Mouse (Mus musculus): ENCODE measurements around the gene H2-Eb1. TPM values are rescaled to one million over a fixed set of nuclear protein-coding genes. Genes with fewer than 3 reads are reported as not detected.

Gene H2-Eb1
- 24.1 and 25.1 TPM in 2 replicates for polyA plus RNA-seq (2015; fragmentation: Nextera tagmentation; extraction: Ambion mirVana)

DNA sequence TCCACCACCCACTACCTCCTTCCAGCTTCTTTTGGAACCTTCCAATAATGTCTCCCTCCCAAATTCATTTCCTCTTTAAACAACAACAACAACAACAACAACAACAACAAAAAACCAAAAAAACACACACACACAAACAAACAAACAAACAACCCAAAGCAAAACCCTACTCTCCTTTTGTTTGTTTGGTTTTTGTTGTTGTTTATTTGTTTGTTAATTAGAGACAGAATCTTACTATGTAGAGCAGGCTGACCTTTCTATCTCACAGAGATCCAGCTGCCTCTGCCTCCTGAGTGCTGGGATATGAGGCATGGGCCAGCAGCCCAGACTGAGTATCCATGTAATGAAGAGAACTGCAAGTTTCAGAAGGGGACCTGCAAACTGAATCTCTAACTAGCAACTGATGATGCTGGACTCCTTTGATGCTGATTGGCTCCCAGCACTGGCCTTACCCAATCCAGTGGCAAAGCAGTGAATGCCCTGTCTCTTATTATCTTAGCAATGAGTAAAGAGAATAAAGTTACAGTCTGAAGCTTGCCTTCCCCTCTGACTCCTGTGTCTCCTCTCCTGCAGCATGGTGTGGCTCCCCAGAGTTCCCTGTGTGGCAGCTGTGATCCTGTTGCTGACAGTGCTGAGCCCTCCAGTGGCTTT is at the start of gene H2-Eb1:
TSS of gene H2-Eb1 (plus strand) at position 488 of the 651 bp plus-strand sequence.
- no peak for TF ChIP-seq CTCF (IDR thresholded peaks at IDR 0.05; ENCODE audit: low read depth)
- no peak within 1 kb of the TSS for H3K27ac ChIP-seq (ENCODE audit: low read depth, low read length)
- no peaks in the 10 kb centered on the region for H3K36me3 ChIP-seq (ENCODE audit: control insufficient read depth, insufficient read depth)
- H3K27me3 ChIP-seq (replicated peaks; ENCODE audit: control insufficient read depth, insufficient read depth, low read length), result no peaks in the 10 kb centered on the region; the same call in 1 of the 2 replicates
- H3K9me3 ChIP-seq (ENCODE audit: control insufficient read depth), result no peaks in the 10 kb centered on the region
- H3K9ac ChIP-seq (ENCODE audit: low read depth, low read length), result no peak within 1 kb of the TSS
- H3K4me2 ChIP-seq (replicated peaks; ENCODE audit: low read depth), result no peak within 1 kb of the TSS
- no peak within 1 kb of the TSS for H3K4me3 ChIP-seq (ENCODE audit: low read depth, low read length)
- ATAC-seq, result no peak
- no peaks in the 10 kb centered on the region for H3K4me1 ChIP-seq (replicated peaks; ENCODE audit: control insufficient read depth, insufficient read depth, low read length)

DNA sequence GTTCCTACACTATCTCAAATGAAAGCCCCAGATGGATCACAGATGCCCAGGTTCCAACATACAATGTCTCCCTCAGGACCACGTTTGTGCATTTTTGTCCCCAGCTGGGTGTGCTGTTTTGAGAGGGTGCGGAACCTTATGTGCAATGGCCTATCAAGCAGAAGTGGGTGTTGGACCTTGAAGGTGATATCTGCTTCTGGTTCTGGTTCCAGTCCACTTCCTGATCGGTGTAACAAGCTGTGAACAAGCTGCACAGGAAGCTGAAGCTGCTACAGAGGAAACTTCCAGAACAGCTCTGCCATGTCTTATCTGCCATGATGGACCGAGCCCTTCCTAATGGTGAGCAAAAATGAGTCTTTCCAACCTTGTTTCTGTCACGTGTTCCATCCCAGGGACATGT is 49.2 kb upstream of the H2-Eb1 start:
- H3K36me3 ChIP-seq (ENCODE audit: control insufficient read depth, insufficient read depth), result no peaks in the 10 kb centered on the region
- no peak for TF ChIP-seq CTCF (IDR thresholded peaks at IDR 0.05; ENCODE audit: low read depth)
- no peak overlapping the region for H3K4me2 ChIP-seq (replicated peaks; ENCODE audit: low read depth)
- WGBS, result 77% methylated on average over 5 of the region's 5 CpGs
- H3K4me1 ChIP-seq (replicated peaks; ENCODE audit: control insufficient read depth, insufficient read depth, low read length), result no peaks in the 10 kb centered on the region
- no peak overlapping the region for H3K4me3 ChIP-seq (ENCODE audit: low read depth, low read length)
- no peaks in the 10 kb centered on the region for H3K9me3 ChIP-seq (ENCODE audit: control insufficient read depth)
- ATAC-seq, result no peak
- no peak overlapping the region for H3K27ac ChIP-seq (ENCODE audit: low read depth, low read length)
- no peak overlapping the region for H3K9ac ChIP-seq (ENCODE audit: low read depth, low read length)
- peaks cover 18% of the 10 kb centered on the region; the same call in 1 of the 2 replicates for H3K27me3 ChIP-seq (replicated peaks; ENCODE audit: control insufficient read depth, insufficient read depth, low read length)

- 73% methylated on average over 11 of the region's 11 CpGs for WGBS
- H3K4me3 ChIP-seq (ENCODE audit: low read depth, low read length), result no peak within 1 kb of the TSS
- no peak for ATAC-seq
Measured at GRCm38 (mm10) chr17:34257594-34258375, 47.9 kb upstream of the H2-Eb1 start, which contains the start of gene H2-Ab1. Gene H2-Ab1 (plus strand): TSS chr17:34257689.

DNA sequence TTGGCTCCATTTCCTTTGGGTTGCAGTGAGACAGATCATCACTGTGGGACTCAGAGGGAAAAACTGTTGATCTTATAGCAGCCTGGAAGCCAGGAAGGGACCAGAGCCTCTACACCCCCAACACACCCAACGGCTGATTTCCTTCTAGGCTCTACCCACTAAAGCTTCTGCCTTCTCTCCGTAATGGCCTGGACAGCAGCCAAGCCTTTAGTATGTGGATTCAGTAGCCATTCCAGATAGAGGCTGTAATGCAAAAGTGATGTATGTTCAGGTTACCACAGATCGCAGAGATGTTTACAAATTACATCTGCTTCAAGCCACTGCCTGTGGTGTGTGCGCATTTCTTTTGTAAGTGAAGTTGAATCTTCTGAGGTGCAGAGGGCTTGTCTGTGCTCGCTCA is 45.1 kb upstream of the H2-Eb1 start:
- Histone ChIP-seq H3K9ac (ENCODE audit: low read depth, low read length) (no peak overlapping the region), H3K9me3 (ENCODE audit: control insufficient read depth) (no peaks in the 10 kb centered on the region), H3K4me3 (ENCODE audit: low read depth, low read length) (no peak overlapping the region), H3K27me3 (replicated peaks; ENCODE audit: control insufficient read depth, insufficient read depth, low read length) (peaks cover 38% of the 10 kb centered on the region), H3K4me2 (replicated peaks; ENCODE audit: low read depth) (no peak overlapping the region), H3K27ac (ENCODE audit: low read depth, low read length) (no peak overlapping the region), H3K36me3 (ENCODE audit: control insufficient read depth, insufficient read depth) (no peaks in the 10 kb centered on the region), H3K4me1 (replicated peaks; ENCODE audit: control insufficient read depth, insufficient read depth, low read length) (peaks cover 3% of the 10 kb centered on the region; the same call in 1 of the 2 replicates)
- no peak for TF ChIP-seq CTCF (IDR thresholded peaks at IDR 0.05; ENCODE audit: low read depth)
- WGBS, result 55% methylated on average over 5 of the region's 5 CpGs
- ATAC-seq, result no peak

More at GRCm38 (mm10) chr17:34257594-34258375, 47.9 kb upstream of the H2-Eb1 start, which contains the start of gene H2-Ab1:
- Histone ChIP-seq H3K4me1 (replicated peaks; ENCODE audit: control insufficient read depth, insufficient read depth, low read length) (no peaks in the 10 kb centered on the region), H3K27ac (ENCODE audit: low read depth, low read length) (no peak within 1 kb of the TSS), H3K36me3 (ENCODE audit: control insufficient read depth, insufficient read depth) (no peaks in the 10 kb centered on the region), H3K4me2 (replicated peaks; ENCODE audit: low read depth) (no peak within 1 kb of the TSS), H3K9ac (ENCODE audit: low read depth, low read length) (no peak within 1 kb of the TSS), H3K27me3 (replicated peaks; ENCODE audit: control insufficient read depth, insufficient read depth, low read length) (peaks cover 18% of the 10 kb centered on the region; the same call in 1 of the 2 replicates), H3K9me3 (ENCODE audit: control insufficient read depth) (no peaks in the 10 kb centered on the region)
- TF ChIP-seq CTCF (IDR thresholded peaks at IDR 0.05; ENCODE audit: low read depth), result no peak

GRCm38 (mm10) chr17:34261502-34261901 is 44.2 kb upstream of the H2-Eb1 start:
- Histone ChIP-seq H3K4me1 (replicated peaks; ENCODE audit: control insufficient read depth, insufficient read depth, low read length) (peaks cover 3% of the 10 kb centered on the region; the same call in 1 of the 2 replicates), H3K9ac (ENCODE audit: low read depth, low read length) (no peak overlapping the region), H3K27me3 (replicated peaks; ENCODE audit: control insufficient read depth, insufficient read depth, low read length) (peaks cover 37% of the 10 kb centered on the region), H3K4me3 (ENCODE audit: low read depth, low read length) (no peak overlapping the region), H3K4me2 (replicated peaks; ENCODE audit: low read depth) (no peak overlapping the region), H3K9me3 (ENCODE audit: control insufficient read depth) (no peaks in the 10 kb centered on the region), H3K27ac (ENCODE audit: low read depth, low read length) (no peak overlapping the region), H3K36me3 (ENCODE audit: control insufficient read depth, insufficient read depth) (no peaks in the 10 kb centered on the region)
- WGBS, result 27% methylated on average over 4 of the region's 4 CpGs
- TF ChIP-seq CTCF (IDR thresholded peaks at IDR 0.05; ENCODE audit: low read depth), result no peak
- 0 out of 2 replicates have a peak, but pooled peaks have one; percentile 29 for ATAC-seq

DNA sequence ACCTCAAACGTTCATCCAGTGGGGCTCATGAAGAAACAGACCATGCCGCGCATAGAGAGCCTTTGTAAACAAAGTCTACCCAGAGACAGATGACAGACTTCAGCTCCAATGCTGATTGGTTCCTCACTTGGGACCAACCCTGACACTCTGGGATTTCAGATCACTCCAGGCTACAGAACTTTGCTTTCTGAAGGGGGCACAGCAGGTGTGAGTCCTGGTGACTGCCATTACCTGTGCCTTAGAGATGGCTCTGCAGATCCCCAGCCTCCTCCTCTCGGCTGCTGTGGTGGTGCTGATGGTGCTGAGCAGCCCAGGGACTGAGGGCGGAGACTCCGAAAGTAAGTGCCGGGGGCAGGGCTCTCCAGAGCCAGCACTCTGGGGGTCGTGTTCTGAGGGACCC is 42.6 kb upstream of the H2-Eb1 start:
- Histone ChIP-seq H3K9ac (ENCODE audit: low read depth, low read length) (peak overlapping the region; percentile 22; the same call in 1 of the 2 replicates), H3K27ac (ENCODE audit: low read depth, low read length) (no peak overlapping the region), H3K4me2 (replicated peaks; ENCODE audit: low read depth) (peak overlapping the region; percentile 99), H3K27me3 (replicated peaks; ENCODE audit: control insufficient read depth, insufficient read depth, low read length) (peaks cover 29% of the 10 kb centered on the region), H3K4me3 (ENCODE audit: low read depth, low read length) (peak overlapping the region; percentile 58), H3K4me1 (replicated peaks; ENCODE audit: control insufficient read depth, insufficient read depth, low read length) (peaks cover 3% of the 10 kb centered on the region; the same call in 1 of the 2 replicates), H3K9me3 (ENCODE audit: control insufficient read depth) (no peaks in the 10 kb centered on the region), H3K36me3 (ENCODE audit: control insufficient read depth, insufficient read depth) (no peaks in the 10 kb centered on the region)
- no peak for TF ChIP-seq CTCF (IDR thresholded peaks at IDR 0.05; ENCODE audit: low read depth)
- 2% methylated on average over 8 of the region's 8 CpGs for WGBS
- ATAC-seq, result peak; percentile 66

Data from intestine, postnatal 0 days (tissue).